Mouse (Mus musculus): ENCODE measurements around the gene Gm12800. TPM values are rescaled to one million over a fixed set of nuclear protein-coding genes. Genes with fewer than 3 reads are reported as not detected.
"Not testable (repeated sequence)": the region's sequence is repeated elsewhere in the genome, so short reads cannot be mapped to it uniquely, and the experiment has no call there.

Gene Gm12800
- polyA plus RNA-seq (2015; fragmentation: Nextera tagmentation; extraction: Ambion mirVana): not detected in 2 replicates

GRCm38 (mm10) chr4:101908821-101909220 lies at the start of gene Gm12800:
Gene Gm12800 (plus strand): TSS chr4:101909121.
- not testable (repeated sequence) for H3K36me3 ChIP-seq; H3K9me3 ChIP-seq (replicated peaks); H3K9ac ChIP-seq; H3K27me3 ChIP-seq; H3K4me1 ChIP-seq; H3K4me2 ChIP-seq; ATAC-seq (replicated peaks; ENCODE audit: low FRiP score); H3K27ac ChIP-seq; H3K4me3 ChIP-seq (replicated peaks)
- WGBS: 91% methylated on average over 2 of the region's 2 CpGs

DNA sequence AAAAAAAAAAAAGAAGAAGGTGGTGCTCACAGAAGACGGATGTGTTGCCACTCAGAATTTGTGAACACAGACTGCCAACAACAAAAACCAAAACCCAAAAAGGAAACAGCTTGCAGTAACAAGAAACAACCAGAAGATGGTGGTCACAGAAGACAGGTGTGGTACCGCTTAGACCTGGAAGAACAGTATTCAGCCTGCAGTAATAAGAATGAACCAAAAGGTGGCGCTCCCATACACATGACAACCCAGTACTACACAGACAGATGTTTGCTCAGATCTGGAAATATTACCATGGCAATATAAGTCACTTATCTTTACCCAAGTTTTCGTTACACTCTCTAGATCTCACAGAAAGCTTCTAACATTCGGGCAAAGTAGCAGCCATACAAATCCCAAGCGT lies 48.0 kb upstream of the Gm12800 start:
- no peak overlapping the region for H3K4me2 ChIP-seq
- H3K9ac ChIP-seq: no peak overlapping the region
- H3K27me3 ChIP-seq: no peaks in the 10 kb centered on the region
- no peaks in the 10 kb centered on the region for H3K4me1 ChIP-seq
- no peaks in the 10 kb centered on the region for H3K36me3 ChIP-seq
- no peak overlapping the region for H3K27ac ChIP-seq
- WGBS: 41% methylated on average over 6 of the region's 6 CpGs
- H3K9me3 ChIP-seq (replicated peaks): no peaks in the 10 kb centered on the region
- ATAC-seq (replicated peaks; ENCODE audit: low FRiP score): peak; percentile 67; the same call in 1 of the 2 replicates
- no peak overlapping the region for H3K4me3 ChIP-seq (replicated peaks)

- 90% methylated on average over 6 of the region's 6 CpGs for WGBS
- no peak overlapping the region for H3K4me3 ChIP-seq (replicated peaks)
- no peak overlapping the region for H3K4me2 ChIP-seq
- no peaks in the 10 kb centered on the region for H3K9me3 ChIP-seq (replicated peaks)
- H3K36me3 ChIP-seq: no peaks in the 10 kb centered on the region
- H3K27ac ChIP-seq: no peak overlapping the region
- H3K9ac ChIP-seq: no peak overlapping the region
- no peaks in the 10 kb centered on the region for H3K27me3 ChIP-seq
- ATAC-seq (replicated peaks; ENCODE audit: low FRiP score): no peak
- H3K4me1 ChIP-seq: no peaks in the 10 kb centered on the region
These were observed 46.6 kb upstream of the Gm12800 start for GRCm38 (mm10) chr4:101862289-101862688.

GRCm38 (mm10) chr4:101872031-101872430 lies 36.9 kb upstream of the Gm12800 start:
- ATAC-seq (replicated peaks; ENCODE audit: low FRiP score); H3K4me3 ChIP-seq (replicated peaks); H3K9me3 ChIP-seq (replicated peaks); H3K4me2 ChIP-seq; H3K27me3 ChIP-seq; H3K27ac ChIP-seq; H3K4me1 ChIP-seq; H3K9ac ChIP-seq; H3K36me3 ChIP-seq: not testable (repeated sequence)
- WGBS: 50% methylated on average over 2 of the region's 2 CpGs

GRCm38 (mm10) chr4:101875687-101876086 lies 33.2 kb upstream of the Gm12800 start:
- not testable (repeated sequence) for H3K27me3 ChIP-seq; H3K4me2 ChIP-seq; H3K4me3 ChIP-seq (replicated peaks); H3K36me3 ChIP-seq; H3K4me1 ChIP-seq; H3K27ac ChIP-seq; H3K9ac ChIP-seq; H3K9me3 ChIP-seq (replicated peaks)
- 54% methylated on average over 15 of the region's 15 CpGs for WGBS
- peak; percentile 58; the same call in 1 of the 2 replicates for ATAC-seq (replicated peaks; ENCODE audit: low FRiP score)

DNA sequence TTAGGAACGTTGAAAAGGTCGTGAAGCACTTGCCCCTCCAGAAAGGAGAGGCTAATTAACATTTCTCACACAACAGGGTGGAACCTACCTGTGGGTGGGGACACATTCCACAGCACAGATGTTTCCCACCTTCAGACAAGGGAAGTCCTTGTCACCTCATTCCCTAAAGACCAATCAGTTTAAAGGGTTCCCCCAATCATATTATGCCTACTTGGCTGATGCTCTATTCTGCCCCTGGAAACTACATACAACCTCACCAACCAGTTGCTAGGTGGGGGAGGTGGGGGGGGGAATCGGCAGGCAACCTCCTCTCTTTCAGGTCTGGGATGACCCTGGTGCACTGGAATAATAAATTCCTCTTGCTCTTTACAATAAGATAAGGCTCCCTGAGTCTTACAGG lies 25.3 kb upstream of the Gm12800 start:
- no peaks in the 10 kb centered on the region for H3K36me3 ChIP-seq
- no peak for ATAC-seq (replicated peaks; ENCODE audit: low FRiP score)
- H3K4me2 ChIP-seq: no peak overlapping the region
- WGBS: 28% methylated on average over 3 of the region's 3 CpGs
- H3K27ac ChIP-seq: no peak overlapping the region
- H3K9me3 ChIP-seq (replicated peaks): no peaks in the 10 kb centered on the region
- H3K4me3 ChIP-seq (replicated peaks): no peak overlapping the region
- H3K9ac ChIP-seq: no peak overlapping the region
- H3K27me3 ChIP-seq: no peaks in the 10 kb centered on the region
- no peaks in the 10 kb centered on the region for H3K4me1 ChIP-seq

GRCm38 (mm10) chr4:101889377-101889776 lies 19.5 kb upstream of the Gm12800 start:
- Histone ChIP-seq H3K9me3 (replicated peaks) (0 out of 2 replicates have a peak, but pooled peaks cover 3% of the 10 kb centered on the region), H3K4me3 (replicated peaks) (no peak overlapping the region), H3K27ac (no peak overlapping the region), H3K36me3 (no peaks in the 10 kb centered on the region), H3K4me1 (no peaks in the 10 kb centered on the region), H3K4me2 (no peak overlapping the region), H3K27me3 (no peaks in the 10 kb centered on the region), H3K9ac (no peak overlapping the region)
- no peak for ATAC-seq (replicated peaks; ENCODE audit: low FRiP score)

DNA sequence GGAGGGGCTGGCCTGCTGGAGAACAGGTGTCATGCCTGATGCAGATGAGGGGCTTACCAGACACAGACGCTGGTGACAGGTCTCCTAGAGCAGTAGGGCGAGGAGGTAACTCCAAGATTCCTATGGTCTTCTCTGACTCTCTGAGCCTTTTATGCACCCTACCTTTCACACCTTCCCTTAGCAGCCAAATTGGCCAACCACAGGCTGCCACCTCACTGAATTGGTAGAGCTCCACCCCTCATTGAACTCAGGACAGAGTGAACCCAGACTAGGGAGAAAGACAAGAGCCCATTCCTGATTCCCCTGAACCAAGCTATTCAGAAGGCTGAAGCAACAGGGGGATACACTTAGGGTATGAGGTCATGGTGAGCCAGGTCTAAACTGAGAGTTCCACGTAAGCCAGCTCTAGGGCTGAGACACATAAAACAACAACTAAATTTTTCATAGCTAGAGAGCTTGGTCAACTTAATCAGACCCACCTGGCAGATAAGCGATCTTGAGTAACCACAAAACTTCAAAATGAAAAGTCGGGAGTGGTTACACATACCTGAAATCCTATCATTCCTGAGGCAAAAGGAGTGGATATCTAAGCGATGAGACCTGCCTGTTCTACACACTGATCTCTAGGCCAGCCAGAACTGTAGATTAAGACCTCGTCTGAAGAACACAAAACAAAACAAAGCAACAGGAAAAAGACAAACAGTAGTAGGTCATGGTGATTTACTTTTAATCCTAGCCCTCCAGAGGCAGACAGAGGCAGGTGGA lies 15.1 kb upstream of the Gm12800 start, which contains the start of gene C130073F10Rik:
Gene C130073F10Rik (minus strand): TSS at position 134 of the 765 bp plus-strand sequence.
- Histone ChIP-seq H3K27me3 (no peaks in the 10 kb centered on the region), H3K4me3 (replicated peaks) (no peak within 1 kb of the TSS), H3K4me2 (no peak within 1 kb of the TSS), H3K9me3 (replicated peaks) (0 out of 2 replicates have a peak, but pooled peaks cover 2% of the 10 kb centered on the region), H3K36me3 (no peaks in the 10 kb centered on the region), H3K27ac (no peak within 1 kb of the TSS), H3K4me1 (no peaks in the 10 kb centered on the region), H3K9ac (no peak within 1 kb of the TSS)
- WGBS: 81% methylated on average over 7 of the region's 7 CpGs
- no peak for ATAC-seq (replicated peaks; ENCODE audit: low FRiP score)

DNA sequence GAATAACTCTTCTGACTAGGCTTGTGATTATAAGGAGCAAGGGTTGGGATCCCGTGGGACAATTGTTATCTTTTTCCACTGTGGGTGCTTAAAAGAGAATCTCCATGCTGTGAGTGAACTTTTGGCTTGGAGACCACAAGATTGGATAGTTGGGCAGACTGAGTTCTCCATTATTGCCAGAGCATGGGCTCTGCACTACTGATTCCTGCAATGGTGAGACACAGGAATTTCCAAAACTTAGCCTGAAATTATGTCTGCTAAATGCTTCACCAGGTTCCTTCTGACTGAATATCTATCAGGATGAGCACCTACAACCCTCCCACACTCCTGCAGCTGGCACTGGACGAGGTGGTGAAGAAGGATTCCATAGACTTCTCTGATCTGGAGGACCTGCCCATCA lies 31.2 kb downstream of the Gm12800 start, which contains the start of gene Gm12794:
Gene Gm12794 (plus strand): TSS at position 301 of the 400 bp plus-strand sequence.
- not testable (repeated sequence) for H3K4me2 ChIP-seq; H3K4me1 ChIP-seq; H3K36me3 ChIP-seq; H3K9me3 ChIP-seq (replicated peaks); ATAC-seq (replicated peaks; ENCODE audit: low FRiP score); H3K27me3 ChIP-seq; H3K9ac ChIP-seq; H3K4me3 ChIP-seq (replicated peaks); H3K27ac ChIP-seq
- WGBS: 73% methylated on average over 2 of the region's 2 CpGs

Other genes with a start within 250 kb of the Gm12800 start
- gene Lepr, start 191.7 kb upstream of the Gm12800 start, polyA plus RNA-seq (2015; fragmentation: Nextera tagmentation; extraction: Ambion mirVana): 3.9 and 4.5 TPM in 2 replicates
- not detected in 2 replicates for gene B020004J07Rik, start 65.1 kb upstream of the Gm12800 start, polyA plus RNA-seq (2015; fragmentation: Nextera tagmentation; extraction: Ambion mirVana)
- gene C130073F10Rik, start 15.3 kb upstream of the Gm12800 start, polyA plus RNA-seq (2015; fragmentation: Nextera tagmentation; extraction: Ambion mirVana): not detected in 2 replicates
- gene Gm12794, start 31.3 kb downstream of the Gm12800 start, polyA plus RNA-seq (2015; fragmentation: Nextera tagmentation; extraction: Ambion mirVana): not detected in 2 replicates
- gene Gm12790, start 71.9 kb downstream of the Gm12800 start, polyA plus RNA-seq (2015; fragmentation: Nextera tagmentation; extraction: Ambion mirVana): not detected in 2 replicates
- gene Gm12789, start 77.5 kb downstream of the Gm12800 start, polyA plus RNA-seq (2015; fragmentation: Nextera tagmentation; extraction: Ambion mirVana): not detected in 2 replicates
- gene Pde4b, start 178.4 kb downstream of the Gm12800 start, polyA plus RNA-seq (2015; fragmentation: Nextera tagmentation; extraction: Ambion mirVana): 11.7 and 13.6 TPM in 2 replicates

All from kidney, embryonic 15.5 days (tissue).